Mouse (Mus musculus): ENCODE measurements around the gene Snorc.
"Not testable (repeated sequence)": the region's sequence is repeated elsewhere in the genome, so short reads cannot be mapped to it uniquely, and the experiment has no call there.

Gene Snorc

DNA sequence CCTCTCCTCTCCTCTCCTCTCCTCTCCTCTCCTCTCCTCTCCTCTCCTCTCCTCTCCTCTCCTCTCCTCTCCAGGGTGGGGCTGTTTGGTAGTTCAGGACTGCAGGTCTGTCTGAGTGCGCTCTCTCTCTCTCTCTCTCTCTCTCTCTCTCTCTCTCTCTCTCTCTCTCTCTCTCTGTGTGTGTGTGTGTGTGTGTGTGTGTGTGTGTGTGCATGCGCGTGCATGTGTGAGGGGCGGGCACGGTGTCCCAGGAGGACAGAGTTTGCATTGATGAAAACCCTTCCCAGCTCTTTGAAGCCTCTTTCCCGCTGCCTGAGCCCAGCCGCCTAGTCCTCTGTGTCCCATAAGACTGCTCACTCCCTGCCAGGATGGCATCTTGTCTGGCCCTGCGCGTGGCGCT, at the start of gene Snorc:
TSS of gene Snorc (plus strand) at position 301 of the 400 bp plus-strand sequence.
- not testable (repeated sequence) for DNase-seq

DNA sequence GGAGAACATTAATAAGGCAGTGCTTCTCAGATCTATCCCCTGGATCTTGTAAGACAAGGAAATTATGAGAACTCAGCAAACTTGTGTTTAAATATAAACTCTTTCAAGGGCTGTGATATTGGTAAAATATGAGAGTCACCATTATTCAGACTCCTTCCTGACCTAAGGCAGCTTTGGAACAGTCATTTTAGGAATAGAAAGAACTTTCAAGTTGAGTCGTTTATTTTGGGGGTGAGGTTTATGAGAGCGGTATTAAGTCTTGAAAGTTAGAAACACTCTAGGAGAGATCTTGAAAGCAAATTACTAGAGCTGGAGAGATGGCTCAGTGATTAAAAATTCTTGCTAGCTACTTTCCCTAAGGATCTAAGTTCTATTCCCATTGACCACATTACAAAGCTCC, 34.9 kb upstream of the Snorc start:
- DNase-seq = no peak

DNA sequence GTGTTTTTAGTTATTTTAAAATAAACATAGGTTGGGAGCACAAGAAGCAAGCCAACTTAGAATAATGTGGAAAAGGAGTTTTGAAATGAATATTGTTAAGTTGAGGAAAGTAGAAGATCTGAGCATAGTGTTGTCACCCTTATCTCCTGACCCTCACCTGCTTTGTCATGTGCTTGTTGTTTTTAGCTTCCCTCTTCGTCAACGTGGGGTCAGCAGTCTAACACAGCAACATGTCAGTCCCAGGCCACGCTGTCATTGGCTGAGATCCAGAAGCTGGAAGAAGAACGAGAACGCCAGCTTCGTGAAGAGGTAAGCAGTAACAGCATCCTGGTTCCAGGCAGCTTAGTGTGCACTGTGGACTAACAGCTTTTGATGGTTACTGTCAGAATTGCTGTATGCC, 33.5 kb upstream of the Snorc start:
- no peak for DNase-seq

DNA sequence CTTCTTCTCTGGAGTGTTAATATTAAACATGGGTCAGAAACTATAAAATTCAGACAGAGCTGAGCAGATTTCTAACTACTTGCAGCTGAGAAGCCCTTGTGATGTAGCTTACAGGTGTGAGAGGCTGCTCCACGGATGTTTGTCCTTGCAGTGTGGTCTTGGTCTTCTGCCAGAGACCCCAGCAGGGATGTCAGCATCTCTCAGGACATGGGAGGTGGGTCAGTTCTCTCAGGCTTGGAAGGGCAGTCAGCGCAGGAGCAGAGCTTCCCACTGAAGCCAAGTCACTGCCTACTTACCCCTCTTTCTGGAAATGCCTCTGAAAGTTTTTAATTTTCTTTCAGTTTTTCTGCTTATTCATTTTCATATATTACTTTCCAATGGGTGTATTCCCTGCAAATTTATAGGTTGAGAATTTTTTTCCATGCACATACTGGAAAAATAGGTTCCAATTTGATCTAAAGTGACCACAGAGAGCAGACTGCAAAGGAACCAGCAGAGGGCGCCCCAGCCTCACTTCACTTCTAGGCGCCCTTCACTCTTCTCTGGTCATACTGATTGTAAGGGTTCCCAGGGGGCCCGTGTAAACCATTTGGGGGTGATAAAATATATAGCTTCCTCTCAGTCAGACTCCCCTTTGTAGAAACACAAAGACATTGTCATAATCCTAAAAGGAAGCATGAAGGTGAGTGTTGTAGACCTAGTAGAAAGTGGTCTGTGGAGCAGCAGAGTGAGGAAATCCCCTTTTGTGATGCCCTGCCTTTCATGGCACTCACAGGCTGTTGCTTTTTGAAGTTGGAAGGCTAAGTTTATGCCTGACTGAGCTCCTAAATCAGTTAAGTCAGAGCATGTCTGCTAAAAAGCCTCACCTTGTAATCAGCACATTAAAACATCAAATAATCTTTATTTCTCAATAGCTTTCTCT, 22.6 kb upstream of the Snorc start:
- peak; percentile 66 for DNase-seq

DNA sequence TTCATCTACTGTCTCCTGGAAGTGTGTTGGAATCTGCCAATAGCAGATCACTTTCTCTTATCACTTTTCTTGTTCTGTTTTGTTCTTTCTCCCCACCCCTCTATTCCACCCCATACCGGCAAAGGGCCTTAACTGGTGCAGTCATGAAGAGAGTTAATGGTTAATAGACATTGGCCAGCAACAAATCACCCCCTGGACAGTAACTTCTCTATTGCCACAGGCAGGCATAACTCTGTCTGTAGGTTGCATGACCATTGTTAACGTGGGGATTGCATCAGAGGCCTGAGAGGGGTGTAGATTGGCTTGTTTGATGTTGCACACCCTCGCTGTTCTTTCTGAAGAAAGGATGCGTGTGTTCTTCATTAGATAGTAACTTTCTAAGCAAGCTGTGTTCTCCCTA, 20.6 kb upstream of the Snorc start:
- DNase-seq = no peak

DNA sequence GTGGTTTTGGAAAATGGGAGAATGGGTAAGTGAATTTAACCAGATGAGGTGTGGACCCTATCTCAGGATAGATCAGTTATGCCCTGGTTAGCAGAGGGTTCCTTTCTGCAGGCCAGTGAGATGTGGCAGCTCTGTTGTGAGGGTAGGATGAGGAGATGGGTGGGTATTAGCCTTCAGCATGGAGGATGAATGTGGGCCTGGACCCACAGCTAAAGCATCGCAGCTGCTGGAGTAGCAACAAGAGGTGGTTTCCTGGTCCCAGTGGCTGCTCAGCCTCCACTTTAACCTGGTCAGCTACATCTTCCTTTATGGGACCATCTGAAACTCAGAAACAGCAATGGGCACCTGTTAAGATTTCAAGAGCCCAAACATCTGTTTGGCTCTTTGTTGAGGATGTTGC, 13.6 kb upstream of the Snorc start:
- DNase-seq = no peak

DNA sequence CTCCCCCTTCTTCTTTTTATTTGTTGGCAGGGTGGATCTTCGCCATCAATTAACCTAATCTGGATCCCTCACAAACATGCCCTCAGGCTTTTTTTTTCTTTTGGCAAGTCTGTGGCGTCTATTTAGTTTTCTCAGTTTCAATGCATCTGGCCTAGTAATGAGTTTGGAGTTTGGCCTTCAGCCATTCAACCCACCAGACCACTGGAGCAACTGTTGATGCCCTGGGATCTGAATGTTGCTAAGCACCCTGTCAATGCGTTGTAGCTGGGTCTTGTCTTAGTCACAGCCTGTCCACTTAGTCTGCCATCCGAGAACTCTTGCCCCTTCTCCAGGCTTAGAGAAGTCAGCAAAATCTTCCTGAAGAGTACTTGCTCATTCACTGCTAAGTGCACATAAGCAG, 12.0 kb upstream of the Snorc start:
- no peak for DNase-seq

DNA sequence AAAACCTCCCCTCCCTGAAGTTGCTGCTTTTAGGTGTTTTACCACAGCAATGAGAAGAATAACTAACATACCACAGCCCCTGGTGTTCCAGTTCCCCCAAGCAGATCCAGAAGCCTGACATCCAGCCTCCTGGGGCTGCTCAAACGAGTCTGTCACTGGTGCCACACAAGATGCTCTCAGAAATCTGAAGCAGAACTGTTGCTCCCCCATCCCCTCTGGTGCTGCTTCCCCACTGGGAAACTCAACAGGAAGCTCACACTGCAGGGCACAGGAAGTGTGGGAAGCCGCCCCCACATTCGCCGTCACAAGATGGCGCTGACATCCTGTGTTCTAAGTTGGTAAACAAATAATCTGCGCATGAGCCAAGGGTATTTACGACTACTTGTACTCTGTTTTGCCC, 10.2 kb upstream of the Snorc start:
- DNase-seq = not testable (repeated sequence)

DNA sequence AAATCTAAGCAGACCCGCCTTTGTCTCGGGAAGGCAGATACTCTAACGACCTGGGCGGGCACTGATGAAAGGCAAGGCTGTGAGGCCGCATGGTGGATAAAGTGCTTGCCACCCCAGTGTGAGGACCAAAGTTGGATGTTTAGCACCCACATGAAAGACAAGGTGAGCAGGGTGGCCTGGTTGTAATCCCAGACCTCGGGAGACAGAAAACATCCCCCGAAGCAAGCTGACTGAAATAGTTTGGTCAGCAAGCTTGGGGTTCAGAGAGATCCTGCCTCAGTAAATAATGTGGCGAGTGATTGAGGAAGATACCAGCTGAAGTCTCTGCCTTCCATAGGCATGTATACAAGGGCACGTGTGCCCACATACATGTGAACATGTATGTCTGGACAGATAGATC, 2.6 kb upstream of the Snorc start:
- no peak for DNase-seq

DNA sequence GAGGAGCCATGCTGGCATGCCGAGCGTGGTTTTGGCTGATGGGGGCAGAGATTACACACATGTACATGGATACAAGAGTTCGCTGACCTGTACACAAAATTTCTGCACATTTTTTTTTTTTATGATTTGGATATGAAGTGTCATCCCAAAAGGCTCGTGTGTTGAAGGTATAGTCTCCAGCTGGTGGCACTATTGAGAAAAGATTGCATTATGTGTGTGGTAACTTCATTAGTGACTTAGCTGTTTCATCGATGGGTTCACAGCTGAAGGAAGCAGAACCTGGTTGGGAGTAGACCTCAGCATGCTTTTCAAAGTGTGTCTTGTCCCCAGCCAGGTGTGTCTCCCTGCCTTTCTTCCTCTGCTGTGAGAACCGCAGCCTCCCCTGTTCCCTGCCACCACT, 1.8 kb upstream of the Snorc start:
- DNase-seq = no peak

DNA sequence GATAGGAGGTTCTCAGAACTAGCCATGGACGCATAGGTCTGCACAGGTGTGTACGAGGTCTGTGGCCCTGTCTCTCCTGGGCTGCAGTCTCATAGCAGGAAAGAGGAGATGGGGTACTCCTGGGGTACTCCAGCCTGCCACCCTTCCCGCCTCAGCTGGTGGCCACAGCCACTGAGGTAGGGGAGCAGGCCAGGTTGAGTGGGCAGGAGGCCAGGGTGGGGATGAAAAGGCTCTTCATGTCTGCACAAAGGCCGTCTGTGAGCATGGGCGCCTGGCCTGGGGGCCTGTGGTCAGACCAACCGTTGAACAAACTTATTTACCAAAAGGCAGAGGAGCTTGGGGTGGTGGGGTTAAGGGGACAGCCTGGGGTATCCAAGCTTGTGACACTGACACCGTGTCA, 1.8 kb downstream of the Snorc start:
- DNase-seq = no peak

DNA sequence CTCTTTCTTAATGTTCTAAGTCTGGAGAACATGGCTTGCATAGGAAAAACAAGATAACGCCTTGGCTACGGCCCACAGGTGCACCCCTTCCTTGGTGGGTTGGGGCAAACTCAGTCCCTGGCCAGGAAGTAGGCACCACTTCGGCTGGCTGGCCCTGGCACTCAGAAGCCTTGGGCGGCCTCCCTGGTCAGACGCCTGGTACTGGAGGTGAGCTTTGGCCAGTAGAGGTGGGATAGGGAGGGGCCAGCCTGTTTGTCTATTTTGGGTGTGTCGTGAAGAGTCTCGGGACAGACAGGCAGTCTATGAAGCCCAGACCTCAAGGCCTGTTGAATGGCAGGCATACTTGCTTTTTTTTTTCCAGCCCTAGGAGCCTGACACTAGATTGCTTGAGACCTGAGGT, 2.5 kb downstream of the Snorc start:
- DNase-seq = no peak

DNA sequence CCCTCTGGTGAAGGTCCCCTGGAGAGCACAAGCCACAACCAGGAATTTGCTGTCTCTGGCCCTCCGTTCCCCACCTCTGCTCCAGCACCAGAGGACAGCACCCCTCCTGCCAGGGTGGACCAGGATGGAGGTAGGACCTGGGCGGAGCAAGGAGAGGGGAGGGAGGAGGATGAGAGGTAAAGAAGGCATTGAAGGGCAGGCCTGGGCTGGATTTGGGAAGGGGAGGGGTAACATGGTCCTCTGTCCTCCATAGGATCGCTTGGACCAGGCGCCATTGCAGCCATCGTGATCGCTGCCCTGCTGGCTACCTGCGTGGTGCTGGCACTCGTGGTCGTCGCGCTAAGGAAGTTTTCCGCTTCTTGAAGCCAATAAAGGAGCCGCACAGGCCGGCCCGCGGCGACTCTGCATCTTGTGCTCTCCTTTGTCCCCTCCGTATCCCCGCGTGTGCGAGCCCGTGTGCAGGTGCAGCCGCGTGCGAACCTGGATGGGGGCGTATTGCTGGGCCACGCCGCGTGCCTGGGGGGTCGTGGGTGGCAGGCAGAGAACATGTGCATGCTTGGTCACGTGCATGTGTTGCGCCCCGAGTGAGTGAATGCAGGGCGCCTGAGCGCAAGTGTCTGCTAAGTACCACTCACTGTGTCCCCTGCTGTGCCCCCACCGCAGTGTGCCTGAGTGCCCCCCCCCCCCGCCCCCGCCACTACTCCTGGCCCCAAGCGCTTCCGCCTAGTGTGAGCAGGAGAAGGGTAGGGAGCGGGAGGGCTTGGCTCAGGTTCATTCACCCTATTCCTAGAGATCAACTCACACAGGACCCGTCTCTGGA, 5.2 kb downstream of the Snorc start:
- no peak for DNase-seq

DNA sequence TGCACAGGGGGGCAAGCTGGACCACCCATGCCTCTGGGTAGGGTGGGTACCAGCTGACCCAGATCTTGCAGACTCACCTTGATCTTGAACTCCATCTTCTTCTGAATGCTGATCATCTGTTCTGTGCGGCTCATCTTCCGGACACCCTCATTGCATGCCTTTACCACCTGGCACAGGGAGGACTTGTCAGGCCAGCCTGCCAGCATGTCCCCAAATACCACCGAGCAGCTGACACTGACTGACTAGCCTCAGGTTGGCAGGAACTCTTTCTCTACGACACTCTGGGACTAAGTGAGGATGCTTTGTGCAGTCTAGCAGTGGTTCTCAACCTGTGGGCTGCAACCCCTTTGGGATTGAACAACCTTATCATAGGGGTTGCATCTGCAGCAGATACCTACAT, 12.5 kb downstream of the Snorc start:
- no peak for DNase-seq

DNA sequence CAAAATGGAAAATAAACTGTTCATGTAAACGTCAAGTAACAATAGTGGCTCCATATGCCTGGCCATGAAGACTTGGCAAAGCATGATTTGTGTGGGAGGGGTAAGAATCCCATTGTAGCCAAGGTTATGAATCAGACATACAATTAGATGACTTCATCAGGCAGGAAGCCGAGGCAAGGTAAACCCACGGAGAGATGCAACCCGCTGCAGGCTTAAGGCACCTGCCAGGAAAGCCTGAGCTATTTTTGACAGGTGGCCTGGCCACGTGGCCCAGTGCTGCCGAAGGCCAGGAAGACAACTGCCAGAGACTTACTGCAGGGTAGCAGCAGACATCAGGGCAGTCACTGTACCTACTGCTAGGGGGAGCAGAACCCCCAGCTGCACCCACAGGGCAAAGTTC, 16.3 kb downstream of the Snorc start:
- peak; percentile 52 for DNase-seq

DNA sequence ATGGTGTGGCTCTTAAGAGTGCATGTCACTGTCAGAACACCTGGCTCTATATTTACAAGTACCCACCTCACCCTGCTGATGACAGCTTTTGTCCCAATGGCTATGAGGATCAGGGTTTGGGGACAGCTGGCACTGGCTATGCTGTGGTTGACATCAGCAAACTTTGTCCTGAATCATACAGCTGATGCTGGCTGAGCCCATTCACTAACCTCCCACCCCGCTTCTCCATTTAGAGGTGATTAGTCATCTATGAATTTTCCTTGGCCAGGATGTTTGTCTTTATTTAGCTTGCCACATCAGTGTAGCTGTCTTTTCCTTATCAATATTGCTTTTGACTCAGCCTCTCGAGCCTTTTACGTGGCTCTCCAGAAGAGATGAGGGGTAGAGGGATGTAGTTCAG, 22.2 kb downstream of the Snorc start:
- DNase-seq = no peak

DNA sequence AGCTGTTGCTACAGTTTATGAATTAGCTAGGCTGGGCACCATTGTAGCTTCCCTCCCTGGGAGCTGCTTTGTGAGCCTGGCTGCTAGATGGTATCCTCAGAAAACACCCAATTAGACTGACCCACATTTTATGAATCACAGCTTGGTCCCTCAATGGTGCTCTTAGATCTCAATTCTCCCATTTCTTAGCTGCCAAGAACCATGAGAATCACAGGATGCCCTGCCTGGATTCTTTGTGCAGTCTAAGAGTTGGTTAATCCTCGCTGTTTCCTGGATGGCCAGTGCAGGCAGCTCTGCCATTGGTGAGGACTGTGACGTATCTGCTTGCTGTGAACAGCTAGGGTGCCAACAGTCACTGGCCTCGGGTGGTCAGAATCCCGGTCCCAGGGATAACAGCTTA, 23.5 kb downstream of the Snorc start:
- DNase-seq = no peak

DNA sequence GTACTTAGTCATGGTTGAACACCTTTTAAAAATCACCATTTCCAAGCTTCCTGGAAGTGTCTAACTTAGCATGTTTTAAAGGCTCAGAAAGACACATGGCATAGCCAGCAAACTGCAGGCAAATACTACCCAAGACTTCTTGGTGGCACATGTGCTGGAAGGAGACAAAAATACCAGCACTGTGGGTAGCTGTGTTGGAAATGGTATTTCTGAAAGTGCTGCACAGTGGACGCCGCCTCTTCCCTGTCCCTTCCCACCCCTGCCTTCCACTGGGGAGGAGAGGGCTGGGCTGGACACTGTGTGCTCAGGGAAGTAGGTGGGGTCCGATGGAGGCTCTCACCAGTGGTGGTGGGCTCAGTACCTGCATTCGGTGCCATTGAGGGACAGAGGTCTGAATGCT, 35.5 kb downstream of the Snorc start:
- DNase-seq = no peak

DNA sequence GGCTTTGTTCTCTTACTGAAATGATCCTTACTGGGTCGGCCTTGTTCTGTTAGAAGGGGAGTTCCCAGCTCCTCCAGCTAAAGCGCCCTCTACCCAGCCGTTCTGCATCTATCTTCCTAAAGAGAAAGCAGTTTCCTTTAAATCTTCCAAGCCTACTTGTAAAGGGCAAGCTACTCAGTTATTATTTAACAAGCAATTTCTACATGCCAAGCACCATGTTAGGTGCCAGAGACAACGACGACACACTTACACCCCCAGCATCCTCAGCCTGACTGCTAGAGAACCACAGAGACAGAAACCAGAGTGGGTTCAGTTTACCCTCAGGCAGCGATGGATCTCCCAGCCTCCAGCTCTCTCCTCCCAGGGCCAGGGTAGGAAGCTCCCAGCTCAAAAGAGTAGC, 37.8 kb downstream of the Snorc start:
- no peak for DNase-seq

DNA sequence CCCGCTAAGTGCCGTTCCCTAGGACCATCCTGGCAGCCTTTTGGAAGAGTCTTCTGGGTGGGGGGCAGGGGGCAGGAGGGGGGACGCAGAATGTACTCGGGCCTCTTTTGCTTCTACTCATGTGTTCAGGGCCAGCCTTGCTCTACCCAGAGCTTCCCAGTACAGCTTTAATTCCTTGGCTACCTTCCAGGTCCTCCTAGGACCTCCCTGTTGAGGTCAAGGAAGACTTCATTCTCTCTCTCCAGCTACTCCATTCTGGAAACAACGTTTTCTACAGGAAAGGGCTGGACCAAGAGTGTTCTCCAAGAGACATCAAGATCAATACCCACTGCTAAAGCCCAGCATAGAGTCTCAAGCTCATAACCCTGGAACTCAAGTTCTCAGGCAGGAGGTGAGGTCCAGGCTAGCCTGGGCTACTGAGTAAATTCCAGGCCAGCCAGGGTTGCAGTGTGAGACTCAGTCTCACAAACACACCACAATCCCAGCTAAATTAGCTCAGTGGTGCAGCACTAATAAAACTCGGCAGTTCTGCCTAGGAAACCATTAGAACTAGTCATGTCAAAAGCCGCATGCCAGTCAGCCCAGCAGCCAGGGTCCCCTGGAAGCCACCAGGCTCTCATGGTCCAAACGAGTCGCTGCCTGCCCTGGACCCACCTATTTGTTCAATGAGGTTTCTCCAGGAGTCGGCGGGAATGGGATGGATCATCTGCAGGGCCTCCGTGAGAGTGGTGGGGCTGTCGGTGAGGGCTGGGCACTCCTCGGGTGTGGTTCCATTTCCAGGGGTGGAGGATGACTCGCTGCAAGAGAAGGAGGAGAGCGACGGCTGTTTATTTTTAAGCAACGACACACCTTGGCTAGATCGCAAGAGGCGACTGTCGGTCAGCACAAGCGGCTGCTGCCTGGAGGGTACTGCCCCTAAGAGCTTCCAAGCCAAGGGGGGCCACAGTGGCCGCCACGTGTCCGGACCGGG, 38.8 kb downstream of the Snorc start:
- no peak for DNase-seq

DNA sequence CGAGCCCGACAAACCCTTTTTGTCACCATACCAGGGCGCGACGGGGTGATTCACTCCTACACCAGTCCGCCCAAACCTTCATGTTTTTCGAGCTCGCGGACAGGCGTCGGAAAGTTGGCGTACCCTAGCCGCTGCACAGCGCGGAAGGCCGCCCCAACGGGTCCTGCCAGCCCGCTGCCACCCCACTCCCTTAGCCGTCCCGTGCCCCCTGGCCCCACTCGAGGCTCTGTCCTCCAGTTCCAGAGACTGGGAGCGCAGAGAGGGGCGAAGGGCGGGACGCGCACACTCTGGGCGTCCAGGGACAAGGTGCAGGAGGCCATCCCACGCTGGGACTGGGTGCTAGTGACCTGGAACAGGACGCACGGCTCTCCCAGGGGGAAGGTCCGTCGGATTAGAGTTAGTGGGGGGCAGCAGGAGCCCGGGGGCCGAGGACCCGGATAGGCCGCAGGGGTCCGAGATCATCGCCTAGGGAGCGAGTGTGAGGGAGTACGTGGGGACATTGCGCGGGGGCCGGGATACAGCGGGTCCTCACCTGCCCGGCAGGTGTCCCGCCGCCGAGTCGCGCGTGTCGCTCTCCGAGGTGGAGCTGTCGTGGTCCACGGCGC, 39.6 kb downstream of the Snorc start, which contains the start of gene Neu2:
TSS of gene Neu2 (plus strand) at position 329 of the 605 bp plus-strand sequence.
- DNase-seq = no peak

DNA sequence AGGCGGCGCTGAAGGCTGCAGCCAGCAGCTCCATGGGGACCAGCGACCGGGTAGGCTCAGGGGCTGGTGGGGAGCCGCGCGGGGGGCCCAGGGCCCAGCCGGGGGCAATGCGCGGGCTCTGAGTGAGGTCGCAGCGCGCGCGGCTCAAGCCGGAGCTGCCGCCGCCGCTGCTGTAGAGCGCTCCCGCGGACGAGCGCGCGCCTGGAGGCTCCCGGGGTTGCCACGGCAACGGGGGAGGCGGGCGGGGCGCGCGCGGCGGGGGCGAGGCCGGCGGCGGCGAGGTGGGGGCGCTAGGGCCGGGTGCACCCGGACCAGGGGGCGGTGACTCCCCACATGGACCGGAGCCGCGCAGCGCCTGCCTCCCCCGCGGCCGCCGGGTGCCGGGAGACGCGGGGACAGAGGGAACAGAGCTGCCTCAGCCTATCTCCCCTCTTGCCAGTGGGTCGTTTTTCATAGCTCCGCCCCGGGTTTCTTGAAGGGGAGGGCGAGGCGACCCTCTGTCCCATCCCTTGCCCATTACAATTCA, 40.2 kb downstream of the Snorc start:
- peak; percentile 53 for DNase-seq

All from thymus, postnatal 14 days (tissue).